Mouse (Mus musculus): ENCODE measurements around the gene Kdm5c.
"Not testable (repeated sequence)": the region's sequence is repeated elsewhere in the genome, so short reads cannot be mapped to it uniquely, and the experiment has no call there.

The Kdm5c gene

DNA sequence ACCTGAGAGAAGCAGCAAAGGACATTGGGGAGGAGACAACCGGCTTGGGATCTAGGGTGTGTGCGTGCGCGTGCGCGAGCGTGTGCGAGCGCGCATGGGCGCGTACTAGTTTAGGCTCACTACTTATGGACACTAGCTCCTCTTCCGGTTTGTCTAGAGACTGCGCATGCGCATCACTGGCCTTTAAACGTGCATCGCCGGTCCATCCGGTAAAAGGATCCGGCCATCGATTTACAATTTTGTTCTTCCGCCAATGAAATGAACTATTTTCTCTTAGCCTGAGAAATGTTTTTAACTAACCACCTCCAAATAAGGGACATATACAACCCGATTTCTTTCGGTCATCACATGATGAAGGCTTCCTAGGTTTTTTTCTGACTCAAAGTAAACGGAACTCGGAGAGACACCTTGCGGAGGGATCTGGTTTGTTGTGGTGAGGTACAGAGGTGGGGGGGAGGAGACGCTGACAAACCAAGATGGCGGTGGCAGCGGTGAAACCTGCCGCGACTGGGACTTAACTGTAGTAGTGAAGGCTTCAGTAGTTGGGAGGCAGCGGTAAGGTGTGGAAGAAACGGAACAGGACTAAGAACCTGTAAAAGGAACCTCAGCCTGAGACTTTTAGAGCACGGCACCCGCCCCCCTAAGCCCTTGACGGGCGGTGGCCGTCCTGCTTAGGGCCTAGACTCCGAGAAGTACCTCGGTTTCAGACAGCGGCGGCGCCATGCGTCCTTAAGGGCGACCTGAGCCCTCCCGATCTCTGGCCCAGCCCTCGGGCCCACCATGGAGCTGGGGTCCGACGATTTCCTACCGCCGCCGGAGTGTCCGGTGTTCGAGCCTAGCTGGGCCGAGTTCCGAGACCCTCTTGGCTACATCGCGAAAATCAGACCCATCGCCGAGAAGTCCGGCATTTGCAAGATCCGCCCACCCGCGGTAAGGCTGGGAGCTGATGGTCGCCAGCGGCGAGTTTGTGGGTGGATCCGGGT, at the start of gene Kdm5c:
TSS of gene Kdm5c (plus strand) at position 240 of the 983 bp plus-strand sequence.
- peak; percentile 96 for DNase-seq (ENCODE audit: low spot score)

DNA sequence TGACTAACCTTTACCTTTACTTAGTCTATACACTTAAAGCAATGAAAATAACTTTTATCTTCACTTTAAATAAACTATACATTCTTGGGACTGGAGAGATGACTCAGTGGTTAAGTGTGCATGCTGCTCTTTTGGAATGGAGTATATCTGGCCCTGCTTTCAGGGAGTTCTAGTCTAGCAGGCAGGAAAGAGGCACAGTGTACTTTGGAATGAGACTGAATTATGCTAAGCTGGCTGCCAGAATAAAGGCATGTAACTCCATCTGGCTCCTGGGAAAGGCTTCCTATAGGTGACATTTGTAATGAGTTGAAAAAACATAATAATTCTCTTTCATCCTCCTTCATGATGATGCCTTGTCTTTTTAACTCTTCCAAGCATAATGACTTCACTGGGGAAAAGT, 45.7 kb upstream of the Kdm5c start:
- no peak for DNase-seq (ENCODE audit: low spot score)

DNA sequence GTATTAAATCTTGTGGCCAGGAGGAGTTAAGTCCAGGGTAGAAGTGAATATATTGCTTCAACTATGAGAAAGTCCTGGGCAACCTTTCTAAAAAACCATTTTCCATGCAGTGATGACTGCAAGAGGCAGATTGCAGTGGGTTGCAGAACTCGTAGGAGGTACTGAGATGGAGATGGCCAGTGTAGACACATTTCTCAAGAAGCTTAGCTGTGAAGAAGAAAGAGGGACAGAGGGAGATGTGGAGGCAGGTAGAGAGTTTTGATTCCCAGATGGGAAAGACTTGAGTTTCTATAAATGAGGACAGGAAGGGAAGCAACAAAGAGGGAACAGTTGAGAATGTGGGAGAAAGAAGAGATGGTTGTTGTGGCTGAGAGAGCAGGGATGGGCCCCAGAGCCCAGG, 41.6 kb upstream of the Kdm5c start:
- DNase-seq (ENCODE audit: low spot score): no peak

DNA sequence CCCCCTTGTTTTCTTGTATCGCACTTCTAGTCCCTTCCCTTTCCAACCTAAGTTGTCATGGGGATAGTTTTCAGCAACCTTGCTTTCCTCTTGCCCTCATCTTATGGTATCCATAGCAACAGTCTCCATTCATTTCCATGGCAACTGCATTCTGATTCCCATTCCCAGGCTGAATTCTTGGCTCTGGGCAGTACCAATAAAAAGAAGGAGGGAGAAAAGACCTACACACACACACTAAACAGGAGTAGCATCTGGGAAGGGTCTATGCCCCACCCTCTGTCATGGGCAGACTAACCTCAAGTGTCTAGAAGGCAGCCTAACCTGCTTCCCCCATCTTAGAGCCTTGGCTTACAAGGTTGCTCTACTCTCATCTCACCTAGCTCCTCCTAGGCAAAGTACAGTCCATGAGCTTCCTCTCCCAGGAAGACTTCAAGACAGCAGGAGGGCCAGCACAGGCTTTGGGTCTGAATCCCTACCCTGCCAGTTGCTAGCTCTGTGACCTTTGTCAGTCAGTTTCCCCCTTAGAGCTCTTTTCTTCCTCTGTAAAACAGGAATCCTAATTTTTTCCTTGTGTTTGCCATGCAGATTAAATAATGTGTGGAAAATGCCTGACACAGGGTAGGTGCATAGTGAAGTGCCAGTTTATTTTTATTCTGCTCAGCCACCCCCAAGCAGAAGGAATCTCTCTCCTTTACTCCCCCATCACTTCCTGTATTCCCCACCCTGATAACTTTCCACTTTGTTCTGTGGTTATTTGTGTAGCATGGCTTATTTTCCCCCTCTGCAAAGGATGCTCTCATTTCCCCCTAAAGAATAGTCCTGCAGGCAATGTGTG, 34.8 kb upstream of the Kdm5c start:
- DNase-seq (ENCODE audit: low spot score): no peak

DNA sequence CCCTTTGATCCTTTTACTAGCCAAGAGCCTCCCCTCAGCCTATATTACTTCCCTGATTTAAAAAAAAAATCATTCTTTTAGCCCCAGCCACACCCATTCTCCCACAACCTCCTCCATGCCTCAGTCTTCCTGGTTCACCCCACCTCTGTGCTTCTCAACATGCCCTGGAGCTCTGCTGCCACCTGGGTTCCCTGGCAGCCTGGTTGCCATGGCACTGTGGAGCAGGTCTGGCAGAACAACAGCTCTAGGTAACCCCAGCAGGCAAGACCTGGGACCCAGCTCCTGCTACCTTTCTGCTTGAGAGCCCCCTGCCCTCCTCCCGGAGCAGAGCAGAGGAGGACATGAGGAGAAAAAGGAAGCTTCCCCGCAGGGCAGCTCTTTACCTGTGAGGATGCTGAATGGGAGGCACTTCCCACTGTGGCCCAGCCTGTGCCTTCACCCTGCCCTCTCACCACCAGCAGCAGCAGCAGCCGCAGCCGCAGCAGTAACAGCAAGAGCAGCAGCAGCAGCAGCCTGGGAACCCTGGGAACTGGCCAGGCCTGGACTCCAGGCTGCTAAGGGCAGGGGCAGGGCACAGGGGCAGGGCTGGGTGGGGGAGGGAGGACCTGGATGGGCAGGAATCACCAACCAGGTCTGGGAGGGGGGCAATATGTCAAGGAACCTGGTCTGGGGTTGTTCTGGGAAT, 30.9 kb upstream of the Kdm5c start:
- DNase-seq (ENCODE audit: low spot score): no peak

DNA sequence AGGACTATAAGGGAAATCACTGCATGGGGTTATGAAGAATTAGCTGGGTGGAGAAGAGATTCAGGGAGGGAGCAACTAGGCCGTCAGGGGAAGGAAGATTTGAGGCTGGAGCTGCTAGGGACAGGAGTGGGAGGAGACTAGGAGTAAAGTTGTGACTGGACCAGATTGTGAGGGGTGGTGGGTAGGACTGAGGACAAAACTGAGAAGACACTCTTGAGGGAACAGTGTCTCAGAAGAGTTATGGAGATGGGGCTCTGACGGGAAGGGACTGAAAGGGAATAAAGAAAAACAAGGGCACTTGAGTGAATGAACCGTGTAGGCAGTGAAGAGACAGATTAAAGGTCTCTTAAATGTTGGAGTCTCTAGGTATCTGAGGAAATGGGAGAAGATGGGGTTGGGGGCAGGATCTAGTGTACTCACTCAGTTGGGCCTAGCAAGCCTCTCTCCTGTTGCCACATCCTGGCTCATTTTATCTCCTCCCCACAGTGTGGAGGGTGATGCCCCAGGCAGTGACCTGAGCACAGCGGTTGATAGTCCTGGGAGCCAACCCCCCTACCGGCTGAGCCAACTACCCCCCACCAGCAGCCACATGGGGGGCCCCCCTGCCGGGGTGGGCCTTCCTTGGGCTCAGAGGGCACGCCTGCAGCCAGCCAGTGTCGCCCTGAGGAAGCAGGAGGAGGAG, 30.3 kb upstream of the Kdm5c start:
- DNase-seq (ENCODE audit: low spot score): no peak

DNA sequence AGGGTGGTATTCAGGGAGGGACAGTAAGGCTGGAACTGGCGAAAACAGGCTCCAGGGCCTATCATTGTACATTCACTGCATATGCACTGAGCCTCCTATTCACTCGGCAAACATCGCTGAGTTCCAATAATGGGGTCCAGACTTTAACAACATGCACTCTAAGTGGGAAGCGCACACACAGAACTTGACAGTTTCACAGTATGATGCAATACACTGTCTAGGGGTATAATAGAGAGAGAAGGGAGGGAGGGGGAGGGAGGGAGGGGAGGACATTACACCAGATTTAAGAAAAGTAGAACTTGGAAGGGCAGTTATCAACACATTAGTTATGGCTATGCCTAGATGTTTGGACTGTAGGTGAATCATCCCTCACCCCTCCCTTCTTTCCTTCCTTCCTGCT, 29.6 kb upstream of the Kdm5c start:
- DNase-seq (ENCODE audit: low spot score): no peak

DNA sequence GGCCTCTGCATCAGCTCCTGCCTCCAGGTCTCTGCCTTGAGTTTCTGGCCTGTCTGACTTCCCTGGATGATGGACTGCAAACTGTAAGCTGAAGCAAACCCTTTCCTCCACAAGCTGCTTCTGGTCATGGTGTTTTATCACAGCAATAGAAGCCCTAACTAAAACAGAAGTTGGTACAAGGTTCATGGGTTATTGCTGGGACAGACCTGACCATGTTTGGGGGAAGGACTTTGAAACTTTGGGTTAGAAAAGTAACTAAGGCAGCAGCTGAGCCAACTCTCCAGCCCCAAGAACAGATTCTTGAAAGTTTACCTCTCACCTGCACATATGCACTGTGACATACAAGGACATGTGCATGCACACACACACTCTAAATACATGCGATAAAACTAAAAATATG, 27.3 kb upstream of the Kdm5c start:
- DNase-seq (ENCODE audit: low spot score): no peak

DNA sequence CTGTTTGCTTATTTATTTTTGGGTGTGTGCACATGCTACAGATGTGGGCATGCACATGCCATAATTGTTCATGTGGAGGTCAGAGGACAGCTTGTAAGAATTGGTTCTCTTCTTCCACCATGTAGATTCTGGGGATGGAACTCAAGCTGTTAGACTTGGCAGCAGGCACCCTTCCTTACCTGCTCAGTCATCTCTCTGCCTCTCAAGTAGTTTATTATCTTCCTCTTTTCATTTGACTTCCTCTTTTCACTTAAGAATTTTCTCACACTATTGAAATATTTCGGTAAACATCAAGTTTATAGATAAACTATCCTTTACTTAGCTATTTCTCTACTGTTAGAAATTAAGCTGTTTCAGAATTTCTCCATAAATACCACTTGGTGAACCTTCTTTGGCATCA, 18.1 kb upstream of the Kdm5c start:
- DNase-seq (ENCODE audit: low spot score): no peak

DNA sequence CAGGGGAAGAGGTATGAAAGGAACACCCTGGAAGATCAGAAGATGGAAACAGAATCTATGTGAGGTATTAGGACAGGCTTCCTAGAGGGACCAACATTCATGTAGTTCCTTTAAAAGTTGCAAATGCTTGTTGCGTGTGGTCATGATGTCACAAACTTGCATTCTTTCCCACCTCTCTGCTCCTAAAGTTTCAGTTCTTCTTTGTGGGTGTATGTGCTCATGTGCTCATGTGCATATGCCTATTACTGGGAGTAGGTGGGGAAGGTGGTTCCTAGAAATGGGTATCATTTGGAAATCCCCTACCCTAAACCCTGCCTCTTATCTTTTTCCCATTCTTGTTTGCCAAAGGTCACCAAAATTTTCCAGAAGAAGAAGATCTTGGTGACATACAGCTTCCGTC, 14.3 kb upstream of the Kdm5c start:
- no peak for DNase-seq (ENCODE audit: low spot score)

DNA sequence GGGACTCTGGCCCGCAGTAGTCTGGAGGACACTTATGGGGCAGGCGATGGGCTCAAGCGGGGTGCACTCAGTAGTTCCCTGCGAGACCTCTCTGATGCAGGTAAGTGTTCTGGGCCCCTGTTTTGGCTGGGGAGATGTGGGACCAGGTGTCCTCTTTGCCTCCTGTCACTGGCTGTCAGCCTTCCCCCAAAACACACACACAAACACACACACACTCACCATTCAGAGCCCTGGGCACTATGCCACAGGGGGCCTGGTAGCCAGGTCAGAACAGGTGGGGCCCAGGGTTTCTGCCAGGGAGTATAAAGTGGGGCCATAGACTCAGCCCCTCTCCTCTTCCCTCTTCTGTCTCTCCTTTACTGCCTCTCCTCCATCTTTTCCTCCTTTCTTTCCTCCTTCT, 11.1 kb upstream of the Kdm5c start:
- no peak for DNase-seq (ENCODE audit: low spot score)

DNA sequence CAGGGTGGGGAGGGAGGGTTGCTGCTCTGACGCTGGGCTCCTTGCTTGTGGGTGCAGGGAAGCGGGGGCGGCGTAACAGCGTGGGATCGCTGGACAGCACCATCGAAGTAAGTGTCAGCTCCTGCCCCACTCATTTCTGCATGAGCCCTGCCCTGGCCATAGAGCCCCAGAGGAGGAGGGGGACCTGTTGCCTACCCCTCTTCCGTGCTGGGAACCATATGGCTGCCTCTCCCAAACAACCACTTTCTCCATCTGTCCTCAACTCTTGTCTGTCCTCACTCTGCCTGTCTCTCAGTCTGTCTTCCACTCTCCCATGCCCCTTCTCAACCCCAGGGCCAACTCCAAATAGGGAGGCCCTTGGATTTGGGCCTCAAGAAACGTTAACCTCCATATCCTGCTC, 10.6 kb upstream of the Kdm5c start:
- DNase-seq (ENCODE audit: low spot score): no peak

DNA sequence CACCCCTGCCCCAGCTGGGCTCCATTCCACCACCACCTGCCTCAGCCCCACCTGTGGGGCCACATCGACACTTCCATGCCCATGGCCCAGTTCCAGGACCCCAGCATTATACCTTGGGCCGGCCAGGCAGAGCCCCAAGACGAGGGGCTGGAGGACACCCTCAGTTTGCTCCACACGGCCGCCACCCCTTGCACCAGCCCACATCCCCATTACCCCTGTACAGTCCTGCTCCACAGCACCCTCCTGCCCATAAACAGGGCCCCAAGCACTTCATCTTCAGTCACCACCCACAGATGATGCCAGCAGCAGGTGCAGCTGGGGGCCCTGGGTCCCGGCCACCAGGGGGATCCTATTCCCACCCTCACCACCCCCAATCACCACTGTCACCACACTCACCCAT, 9.5 kb upstream of the Kdm5c start:
- DNase-seq (ENCODE audit: low spot score): no peak

DNA sequence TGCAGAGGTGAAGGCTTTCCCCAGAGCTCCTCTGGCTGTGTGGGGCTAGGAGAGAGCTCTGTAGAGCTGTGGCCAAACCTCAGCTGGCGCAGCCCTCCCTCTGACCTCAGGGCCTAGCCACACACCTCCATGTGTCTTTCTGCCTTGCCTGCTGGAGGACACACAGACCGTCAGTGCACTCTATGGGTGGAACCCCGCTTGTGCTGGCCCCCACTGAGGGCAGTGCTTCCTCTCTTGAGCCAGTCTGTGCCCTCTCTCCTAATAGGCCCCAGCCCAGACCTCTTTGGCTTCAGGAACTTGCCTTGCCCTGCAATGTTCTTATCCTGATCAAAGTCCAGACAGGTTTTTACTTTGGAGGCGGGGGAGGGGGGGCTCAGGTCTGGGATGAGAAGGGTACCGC, 8.5 kb upstream of the Kdm5c start:
- DNase-seq (ENCODE audit: low spot score): no peak

DNA sequence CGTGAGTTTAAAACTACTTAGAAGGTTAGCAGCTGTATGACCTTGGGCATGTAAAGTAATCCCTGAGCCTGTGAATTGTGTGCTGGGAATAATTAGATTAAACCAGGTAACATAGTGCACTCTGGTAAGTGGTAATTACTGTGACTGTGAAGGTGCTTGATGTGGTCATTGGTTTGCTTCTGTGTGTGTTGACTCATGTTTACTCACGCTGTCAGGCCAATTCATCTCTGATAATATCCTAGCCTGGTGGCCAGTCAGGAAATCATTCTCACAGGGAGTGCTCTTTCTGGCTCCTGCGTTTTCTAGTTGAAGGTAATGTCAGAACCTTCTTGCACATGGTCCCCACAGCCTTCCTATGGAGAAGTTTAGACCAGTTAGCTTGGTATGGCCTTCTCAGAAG, 1.3 kb downstream of the Kdm5c start:
- DNase-seq (ENCODE audit: low spot score): peak; percentile 42

DNA sequence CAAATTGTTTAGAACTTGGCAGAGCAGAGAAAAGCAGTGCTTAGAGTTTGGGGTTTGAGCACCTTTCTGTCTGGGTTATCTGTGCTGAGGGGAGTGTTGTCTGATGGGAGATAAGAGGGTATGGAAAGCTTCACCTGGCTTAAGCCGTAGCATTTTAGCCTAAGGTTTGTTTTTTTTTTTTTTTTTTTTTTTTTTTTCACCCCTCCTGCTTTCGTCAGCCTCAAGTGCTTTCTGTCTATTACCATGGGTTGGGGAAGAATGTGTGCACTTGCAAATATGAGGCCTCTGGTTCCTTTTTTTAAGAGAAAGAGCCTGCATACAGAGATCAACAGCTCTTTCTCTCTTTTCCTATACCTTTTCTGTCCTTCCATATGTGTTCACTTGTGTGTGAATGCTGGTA, 2.9 kb downstream of the Kdm5c start:
- no peak for DNase-seq (ENCODE audit: low spot score)

DNA sequence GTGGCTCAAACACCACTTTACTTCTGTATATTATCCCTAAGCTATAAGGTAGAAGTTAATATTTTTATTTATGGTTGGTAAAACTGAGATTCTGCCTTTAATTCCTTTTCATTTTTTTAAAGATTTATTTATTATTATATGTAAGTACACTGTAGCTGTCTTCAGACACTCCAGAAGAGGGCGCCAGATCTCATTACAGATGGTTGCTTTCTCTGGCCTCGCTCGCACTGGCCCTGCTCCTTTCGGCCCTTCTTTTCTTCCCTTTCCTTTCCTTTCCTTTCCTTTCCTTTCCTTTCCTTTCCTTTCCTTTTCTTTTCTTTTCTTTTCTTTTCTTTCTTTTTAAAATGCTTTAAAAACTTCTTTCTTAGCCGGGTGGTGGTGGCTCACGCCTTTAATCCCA, 10.3 kb downstream of the Kdm5c start:
- not testable (repeated sequence) for DNase-seq (ENCODE audit: low spot score)

DNA sequence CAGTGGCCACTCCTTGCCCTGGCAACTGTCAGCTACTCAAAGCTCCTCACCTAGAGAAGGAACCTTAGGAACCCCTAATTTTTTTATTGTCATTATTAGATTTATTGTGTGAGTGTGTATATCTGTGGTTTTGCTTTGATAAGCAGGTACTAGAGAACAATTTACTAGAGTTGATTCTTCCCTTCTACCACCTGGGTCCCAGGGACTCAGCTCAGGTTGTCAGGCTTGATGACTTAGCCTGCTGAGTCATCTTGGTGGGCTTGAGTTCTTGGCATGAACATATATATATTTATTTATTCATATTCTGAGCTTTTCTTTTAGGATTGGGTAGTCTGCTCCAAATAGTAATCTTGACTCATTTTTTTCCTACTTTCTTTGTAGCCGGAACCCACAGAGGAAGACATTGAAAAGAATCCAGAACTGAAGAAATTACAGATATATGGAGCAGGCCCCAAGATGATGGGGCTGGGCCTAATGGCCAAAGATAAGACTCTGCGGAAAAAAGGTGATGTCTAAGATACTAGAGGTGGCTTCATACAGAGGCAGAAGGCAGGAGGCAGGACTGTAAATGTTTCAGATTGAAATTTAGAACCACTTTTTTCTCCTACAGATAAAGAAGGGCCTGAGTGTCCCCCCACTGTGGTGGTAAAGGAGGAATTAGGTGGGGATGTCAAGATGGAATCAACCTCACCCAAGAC, 11.8 kb downstream of the Kdm5c start:
- no peak for DNase-seq (ENCODE audit: low spot score)

DNA sequence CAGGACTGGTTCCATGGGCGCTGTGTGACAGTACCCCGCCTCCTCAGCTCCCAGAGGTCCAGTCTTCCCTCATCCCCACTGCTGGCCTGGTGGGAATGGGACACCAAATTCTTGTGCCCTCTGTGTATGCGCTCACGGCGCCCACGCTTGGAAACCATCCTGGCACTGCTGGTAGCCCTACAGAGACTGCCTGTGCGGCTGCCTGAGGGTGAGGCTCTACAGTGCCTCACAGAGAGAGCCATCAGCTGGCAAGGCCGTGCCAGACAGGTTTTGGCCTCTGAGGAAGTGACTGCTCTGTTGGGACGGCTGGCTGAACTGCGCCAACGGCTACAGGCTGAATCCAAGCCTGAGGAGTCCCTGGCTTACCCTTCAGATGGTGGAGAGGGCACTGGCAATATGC, 38.4 kb downstream of the Kdm5c start:
- no peak for DNase-seq (ENCODE audit: low spot score)

DNA sequence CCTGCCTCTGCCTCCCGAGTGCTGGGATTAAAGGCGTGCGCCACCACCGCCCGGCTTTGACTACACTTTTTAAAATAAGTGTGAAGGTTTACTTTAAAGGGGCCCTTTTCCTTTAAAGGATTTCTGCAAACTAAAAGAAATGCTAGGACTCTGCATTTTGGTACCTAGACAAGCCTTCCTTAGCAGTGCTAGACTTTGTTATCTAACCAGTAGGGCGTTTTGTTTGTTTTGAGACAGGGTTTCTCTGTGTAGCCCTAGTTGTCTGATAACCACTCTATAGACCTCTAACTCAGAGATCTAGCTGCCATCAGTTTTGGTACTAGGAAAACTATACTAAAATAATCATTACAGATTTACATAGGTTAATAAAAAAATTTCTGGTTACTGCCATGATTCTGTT, 46.6 kb downstream of the Kdm5c start:
- no peak for DNase-seq (ENCODE audit: low spot score)

DNA sequence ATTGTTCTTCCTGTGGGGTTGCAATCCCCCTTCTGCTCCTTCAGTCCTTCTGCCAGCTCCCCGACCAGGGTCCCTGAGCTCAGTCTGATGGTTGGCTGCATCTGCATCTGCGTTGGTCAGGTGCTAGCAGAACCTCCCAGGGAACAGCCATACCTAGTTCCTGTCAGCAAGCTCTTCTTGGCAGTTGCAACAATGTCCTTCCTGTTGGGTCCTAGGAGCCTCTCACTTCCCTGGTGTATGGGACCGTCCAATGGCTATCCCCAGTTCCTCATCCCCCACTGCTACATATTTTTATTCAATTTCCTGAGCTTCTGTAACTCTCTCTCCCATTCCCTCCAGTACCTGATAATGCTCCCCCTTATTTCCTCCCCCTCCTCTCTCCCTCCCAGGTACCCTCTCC, 51.9 kb downstream of the Kdm5c start:
- no peak for DNase-seq (ENCODE audit: low spot score)

Data from MN1 (cell line).